Mouse (Mus musculus) ovary, postnatal 36 days (tissue): ENCODE measurements around the gene Comp.

Experiments
- DNase-seq: peaks from one replicate; pipeline ENCODE4 v3.0.0; 2022; ENCODE audit warnings: low spot score, mixed read lengths

Gene Comp

DNA sequence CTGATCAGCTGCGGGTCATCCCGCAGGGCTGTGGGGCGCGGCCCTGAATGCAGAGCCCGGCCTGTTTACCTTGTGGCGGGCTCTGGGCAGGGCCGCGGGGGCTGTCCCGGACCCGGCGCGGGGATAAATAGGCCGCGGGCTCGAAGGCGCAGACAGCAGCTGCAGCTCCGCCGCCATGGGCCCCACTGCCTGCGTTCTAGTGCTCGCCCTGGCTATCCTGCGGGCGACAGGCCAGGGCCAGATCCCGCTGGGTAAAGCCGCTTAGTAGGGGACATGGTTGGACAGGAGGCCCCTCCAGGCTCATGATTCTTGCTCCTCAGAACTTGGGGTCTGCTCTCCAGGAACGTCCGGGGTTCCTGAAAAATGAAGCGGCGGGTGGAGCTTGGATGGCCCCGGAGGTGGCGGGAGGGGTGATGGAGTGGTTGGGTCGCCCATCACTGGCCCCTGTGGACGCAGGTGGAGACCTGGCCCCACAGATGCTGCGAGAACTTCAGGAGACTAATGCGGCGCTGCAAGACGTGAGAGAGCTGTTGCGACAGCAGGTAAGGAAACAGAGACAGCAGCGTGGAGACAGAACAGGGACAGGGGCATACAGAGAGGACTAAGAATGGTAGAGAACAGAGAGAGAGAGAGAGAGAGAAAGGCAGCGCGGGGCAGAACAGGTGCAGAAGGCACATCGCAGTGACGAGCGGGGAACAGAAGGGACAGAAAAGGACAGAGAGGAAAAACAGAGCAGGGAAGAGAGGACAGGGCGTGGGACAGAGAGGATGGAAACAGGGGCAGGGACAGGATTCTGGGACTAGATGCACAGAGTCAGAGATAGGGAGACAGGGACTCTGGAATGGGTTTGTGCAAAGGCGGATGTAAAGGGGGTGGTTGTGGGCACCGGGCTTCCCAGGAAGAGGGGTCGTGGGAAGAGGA lies at the start of gene Comp:
Gene Comp, plus strand, starts transcription at position 162 of the 921 bp plus-strand sequence.
- no peak for DNase-seq

DNA sequence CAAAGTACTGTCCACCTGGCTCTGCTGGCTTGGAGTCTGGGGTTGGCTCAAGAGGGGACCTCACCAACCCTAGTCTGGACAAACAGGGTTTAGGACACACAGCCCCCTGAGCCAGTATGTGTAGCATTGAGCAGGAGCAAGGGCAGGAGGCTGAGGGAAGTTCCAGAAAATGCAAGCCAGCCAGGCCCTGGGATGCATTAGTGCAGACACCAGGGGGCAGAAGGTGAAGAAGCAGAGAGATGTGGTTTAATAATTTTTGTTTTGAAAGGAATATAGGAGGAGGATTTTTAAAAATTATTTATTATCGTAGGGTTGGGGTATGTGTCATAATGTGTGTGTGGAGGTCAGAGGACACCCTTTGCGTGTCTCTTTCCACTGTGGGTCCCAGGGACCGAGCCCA lies 49.6 kb upstream of the Comp start:
- no peak for DNase-seq

- DNase-seq, result no peak
Measured at GRCm38 (mm10) chr8:70327512-70327911, 45.8 kb upstream of the Comp start.

DNA sequence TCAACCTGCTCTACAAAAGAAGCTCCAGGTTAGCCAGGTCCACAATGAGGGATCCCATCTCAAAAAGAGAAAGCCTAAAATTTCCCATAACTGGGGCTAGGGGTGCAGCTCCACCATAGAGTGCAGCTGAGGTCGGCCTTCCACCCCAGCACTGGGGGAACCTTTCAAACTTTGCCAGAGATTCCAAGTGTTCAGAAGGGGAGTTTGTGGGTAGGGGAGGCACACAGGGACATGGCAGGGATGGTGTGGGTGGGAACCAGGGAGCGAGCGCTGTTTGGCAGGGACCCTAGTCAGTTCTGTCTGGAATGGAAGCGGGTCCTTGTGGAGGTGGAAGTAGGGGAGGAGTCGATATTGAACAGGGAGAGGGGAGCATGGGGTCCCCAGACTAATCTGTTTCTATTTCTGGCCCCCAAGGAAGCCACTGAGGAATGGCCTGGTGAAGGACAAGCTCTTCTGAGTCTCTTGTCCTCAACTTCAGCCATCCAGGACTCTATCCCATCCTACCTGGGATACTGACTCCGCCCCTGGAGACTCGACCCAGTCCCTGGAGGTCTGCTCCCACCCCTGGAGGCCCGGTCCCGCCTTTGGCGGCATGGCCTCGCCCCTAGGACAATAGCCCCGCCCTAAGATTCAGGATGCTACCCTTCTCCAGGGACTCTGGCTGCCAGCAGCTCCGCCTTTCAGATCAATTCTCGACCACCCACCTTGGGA lies 44.1 kb upstream of the Comp start, which contains the start of gene Gdf1:
Gene Gdf1, plus strand, starts transcription at position 694 of the 711 bp plus-strand sequence.
- no peak for DNase-seq

DNA sequence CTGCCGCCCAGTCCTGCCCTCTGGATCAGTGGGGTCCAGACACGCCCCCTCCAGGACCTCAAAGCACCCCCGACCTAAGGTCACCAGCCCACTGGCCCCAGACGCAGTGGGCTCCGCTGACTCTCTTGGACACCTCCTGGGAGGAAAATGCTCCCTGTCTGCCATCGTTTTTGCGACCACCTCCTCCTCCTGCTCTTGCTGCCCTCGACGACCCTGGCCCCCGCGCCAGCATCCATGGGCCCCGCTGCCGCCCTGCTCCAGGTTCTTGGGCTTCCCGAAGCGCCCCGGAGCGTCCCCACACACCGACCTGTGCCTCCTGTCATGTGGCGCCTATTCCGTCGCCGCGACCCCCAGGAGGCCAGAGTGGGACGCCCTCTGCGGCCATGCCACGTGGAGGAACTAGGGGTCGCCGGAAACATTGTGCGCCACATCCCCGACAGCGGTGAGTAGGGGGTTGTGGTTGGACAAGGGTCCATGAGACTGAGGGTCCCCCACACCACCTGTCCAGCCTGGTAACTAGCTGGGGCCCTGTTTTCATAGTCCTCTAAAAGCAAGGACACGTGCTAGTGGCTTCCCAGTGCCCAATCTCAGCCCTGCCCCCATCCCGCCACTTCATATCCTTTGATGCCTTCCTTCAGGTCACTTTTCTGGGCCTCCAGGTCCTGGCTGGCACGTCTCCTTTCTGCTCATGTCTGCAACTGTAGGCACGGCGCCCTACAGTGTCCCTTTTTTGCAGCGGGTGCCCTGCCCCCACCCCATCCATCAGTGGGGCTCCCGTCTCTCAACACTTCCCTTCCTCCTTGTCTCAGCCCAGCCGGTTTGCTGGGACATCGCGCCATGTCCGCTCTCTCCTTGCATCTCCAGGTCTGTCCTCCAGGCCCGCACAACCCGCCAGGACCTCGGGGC lies 43.3 kb upstream of the Comp start:
- DNase-seq, result no peak

- peak; percentile 42 for DNase-seq
Measured at GRCm38 (mm10) chr8:70330741-70331364, 42.5 kb upstream of the Comp start.

DNA sequence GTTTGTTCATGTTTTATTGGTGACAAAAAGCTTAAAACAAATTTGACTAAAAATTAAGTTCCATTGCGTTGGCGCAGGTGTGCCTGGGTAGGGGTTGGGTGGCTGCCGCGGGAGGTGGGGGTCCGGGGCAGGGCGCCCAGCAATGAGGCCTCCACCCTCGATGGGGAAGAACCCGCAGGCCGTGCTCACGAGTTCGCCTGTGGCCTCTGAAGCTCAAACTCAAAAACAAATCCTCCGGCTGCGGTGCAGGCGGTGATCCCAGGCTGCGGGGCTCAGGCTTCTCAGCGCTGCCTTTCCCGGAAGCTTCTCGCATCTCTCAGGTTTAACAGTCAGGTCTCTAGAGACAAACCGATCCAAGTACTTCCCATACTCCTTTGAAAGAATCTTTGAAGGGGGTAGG lies 41.8 kb upstream of the Comp start:
- DNase-seq, result no peak

GRCm38 (mm10) chr8:70332070-70332877 lies 41.1 kb upstream of the Comp start:
- peak; percentile 74 for DNase-seq

- no peak for DNase-seq
Measured at GRCm38 (mm10) chr8:70332878-70333202, 40.5 kb upstream of the Comp start.

DNA sequence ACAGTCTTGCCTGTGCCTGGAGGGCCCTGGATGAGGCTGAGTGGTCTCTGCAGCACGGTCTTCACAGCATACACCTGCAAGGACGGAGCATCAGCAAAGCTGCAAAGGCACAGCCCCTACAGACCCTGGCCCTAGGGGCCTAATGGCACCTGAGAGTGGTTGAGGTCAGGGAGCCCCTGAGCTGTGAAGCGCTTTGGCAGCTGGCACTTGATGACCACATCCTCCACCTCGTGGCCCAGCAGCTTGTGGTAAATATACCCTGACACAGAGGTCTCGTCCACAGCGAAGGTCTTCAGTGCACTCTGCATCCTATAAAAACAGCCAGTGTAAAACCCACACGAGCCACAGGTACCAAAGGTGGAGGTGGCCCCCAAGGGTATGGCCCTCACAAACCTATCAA lies 34.4 kb upstream of the Comp start:
- DNase-seq, result no peak

DNA sequence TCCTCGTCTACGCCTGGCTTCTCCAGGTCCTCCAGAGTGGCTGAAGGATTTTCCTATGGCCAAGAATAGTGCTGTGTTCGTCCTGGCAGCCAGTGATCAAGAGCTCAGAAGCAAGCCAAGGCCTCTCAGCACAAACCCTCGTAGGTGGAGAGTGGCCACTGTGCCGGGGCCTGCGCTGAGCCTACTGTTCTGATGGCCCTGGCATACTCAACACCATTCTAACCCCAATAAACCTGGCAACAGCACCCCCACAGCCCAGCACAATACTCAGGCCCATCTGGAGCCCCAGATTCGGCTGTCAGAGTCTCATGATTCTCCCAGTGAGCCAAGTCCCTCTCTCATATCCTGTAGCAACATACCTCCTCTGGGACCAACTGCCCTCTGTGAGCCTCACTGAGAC lies 32.7 kb upstream of the Comp start:
- no peak for DNase-seq

DNA sequence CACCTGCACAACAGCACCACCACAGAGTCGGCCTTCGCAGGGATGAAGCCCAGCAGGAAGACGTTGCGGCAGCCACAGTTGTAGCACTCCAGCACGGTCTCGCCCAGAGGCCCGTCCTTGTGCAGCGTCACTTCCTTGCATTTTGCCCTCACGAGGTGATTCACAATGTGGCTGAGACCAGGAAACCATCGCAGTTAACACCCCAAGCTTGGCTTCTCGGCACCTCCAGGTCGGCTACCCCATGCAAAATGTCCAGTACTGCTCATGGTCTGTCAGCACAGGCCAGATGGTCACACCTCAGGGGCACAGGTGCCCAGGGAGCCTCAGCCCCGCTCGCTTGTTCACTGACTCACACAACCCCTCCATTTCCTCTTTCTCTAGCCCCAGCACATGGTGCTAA lies 31.4 kb upstream of the Comp start:
- no peak for DNase-seq

DNA sequence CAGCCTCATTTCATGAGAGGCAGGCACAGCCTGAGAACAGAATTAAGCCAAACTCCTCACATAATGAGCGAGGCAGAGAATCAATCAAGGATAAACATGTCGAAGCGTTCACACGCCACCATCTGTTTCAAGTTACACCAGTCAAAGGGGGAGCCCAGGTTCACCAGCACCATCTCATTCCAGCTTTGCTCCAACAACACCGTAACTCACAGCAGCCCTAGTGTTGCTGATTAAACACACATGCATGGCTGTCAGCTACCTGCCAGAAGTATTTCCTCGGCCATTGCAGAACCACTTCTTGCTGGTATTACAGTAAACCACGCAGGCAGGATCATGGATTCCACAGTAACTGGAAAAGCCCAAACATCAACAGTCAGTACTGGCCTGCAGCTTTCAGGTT lies 30.3 kb upstream of the Comp start:
- no peak for DNase-seq

- DNase-seq, result peak; percentile 45
Measured at GRCm38 (mm10) chr8:70343696-70344095, 29.7 kb upstream of the Comp start.

- DNase-seq, result no peak
Measured at GRCm38 (mm10) chr8:70344279-70344678, 29.1 kb upstream of the Comp start.

DNA sequence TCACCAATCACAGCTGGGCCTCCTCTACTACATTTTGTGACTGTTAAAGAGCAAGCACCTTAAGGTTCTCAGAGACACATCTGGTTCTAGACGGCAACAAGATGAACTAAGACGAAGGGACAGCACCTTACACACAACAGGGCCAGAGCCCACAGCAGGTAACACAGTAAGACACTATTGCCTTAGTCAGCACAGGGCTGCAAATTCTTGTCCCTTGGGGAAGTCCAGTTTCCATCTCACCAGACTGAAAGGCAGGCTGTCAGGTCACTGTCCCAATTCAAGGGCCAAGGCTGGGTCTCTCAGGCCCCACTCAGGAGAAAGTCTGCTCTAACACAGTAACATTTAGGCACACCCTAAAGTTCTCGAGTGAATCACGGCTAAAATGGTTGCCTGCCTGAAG lies 25.9 kb upstream of the Comp start:
- DNase-seq, result no peak

- no peak for DNase-seq
Measured at GRCm38 (mm10) chr8:70347860-70348420, 25.4 kb upstream of the Comp start.

GRCm38 (mm10) chr8:70351035-70351999 lies 22.0 kb upstream of the Comp start:
- no peak for DNase-seq

DNA sequence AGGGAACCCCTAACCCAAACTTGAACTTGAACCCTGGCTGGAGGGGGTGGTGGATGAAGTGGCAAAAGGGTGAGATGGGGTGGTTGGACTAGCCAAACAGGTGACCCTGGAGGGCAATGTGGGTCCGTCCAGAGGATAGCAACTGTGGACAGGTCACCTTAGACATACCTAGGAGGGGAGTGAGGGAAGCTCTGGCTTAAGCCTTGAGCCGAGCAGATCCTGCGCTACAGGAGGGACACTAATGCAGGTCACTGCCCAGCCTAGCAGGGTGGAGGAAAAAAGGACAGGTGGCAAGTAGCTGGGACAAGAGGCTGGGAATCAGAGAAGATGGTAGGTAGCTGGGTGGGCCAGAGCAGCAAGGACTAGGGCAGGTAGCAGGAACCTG lies 21.4 kb upstream of the Comp start:
- no peak for DNase-seq
